Mouse (Mus musculus): ENCODE results near the gene Duoxa1.

- TF ChIP-seq CTCF (conservative IDR thresholded peaks at IDR 0.05; ENCODE audit: low read length) (no peak), NANOG (IDR thresholded peaks at IDR 0.05; ENCODE audit: borderline replicate concordance, low read length) (no peak)
Observed at GRCm38 (mm10) chr2:122286137-122286536, 27.4 kb downstream of the Duoxa1 start.
